Mouse (Mus musculus) fibroblast of lung, adult 2 months (primary cell): ENCODE results near the gene Ybx1.

Experiments
- DNase-seq: peaks from one replicate; pipeline ENCODE4 v3.0.0-alpha.2; 2011; ENCODE audit warnings: low read depth

Gene Ybx1

DNA sequence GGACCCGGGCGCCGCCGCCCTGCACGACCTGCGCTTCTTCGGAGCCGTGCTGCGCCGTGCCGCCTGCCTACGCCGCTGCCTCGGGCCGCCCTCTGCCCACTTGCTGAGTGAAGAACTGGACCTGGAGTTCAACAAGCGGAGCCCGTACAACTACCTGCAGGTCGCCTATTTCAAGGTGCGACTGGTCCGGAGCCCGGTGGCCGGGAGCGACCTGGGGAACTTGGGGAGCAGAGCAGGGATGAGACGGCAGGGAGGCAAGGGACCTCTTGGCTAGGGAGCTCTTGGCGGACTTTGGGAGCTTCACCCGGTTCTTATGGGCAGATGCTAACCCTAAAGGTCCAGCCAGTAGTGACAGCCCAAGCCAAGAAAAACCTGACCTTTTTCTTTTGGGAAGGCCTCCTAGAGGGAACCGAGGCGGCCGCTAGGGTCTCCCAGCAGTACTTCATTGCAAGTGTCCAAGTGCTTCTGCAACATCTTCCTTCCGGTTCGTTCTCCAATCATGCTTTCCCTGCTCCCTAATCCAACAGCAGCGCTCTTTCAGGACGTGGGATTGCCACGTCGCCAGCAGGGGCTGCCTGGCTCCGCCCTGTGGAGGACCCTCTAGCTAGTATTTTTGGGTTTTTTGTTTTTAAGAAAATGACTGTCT is 61.0 kb downstream of the Ybx1 start:
- no peak for DNase-seq

DNA sequence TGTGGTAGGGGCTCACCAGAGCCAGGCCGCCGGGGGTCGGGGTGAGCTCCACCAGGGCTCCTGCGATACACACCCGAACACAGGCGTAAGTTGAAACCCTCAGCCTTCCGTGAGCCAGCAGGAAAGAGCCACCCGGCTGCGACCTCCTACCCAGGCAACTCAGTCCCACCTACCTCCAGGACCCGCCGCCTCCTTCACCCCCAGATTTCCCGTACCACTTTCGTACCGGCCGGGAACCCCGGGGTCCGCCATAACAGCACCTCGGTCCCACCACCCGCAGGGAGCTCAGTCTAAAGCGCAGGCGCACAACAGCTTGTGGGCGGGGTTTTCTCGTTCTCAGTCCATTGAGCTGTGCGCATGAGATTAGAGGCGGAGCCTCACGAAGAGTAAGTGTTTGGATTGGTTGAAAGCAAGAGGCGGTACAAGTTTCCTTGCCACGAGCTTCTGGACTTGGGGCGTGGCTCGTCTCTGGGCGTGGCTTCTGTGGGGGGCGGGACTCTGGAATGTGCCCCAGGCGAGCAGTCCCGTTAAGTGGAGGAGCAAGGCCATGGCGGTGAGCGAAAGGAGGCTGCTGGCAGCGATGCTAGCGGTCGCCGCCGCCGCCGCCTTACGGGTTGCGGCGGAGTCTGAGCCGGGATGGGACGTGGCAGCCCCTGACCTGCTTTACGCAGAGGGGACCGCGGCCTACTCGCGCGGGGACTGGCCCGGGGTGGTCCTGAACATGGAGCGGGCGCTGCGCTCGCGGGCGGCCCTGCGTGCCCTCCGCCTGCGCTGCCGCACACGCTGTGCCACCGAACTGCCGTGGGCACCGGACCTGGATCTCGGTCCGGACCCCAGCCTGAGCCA is 61.8 kb downstream of the Ybx1 start, which contains the start of the genes AU022252 and P3h1:
TSS of gene AU022252 (minus strand) at position 303 of the 846 bp plus-strand sequence.
TSS of gene P3h1 (plus strand) at position 506 of the 846 bp plus-strand sequence.
- peak; percentile 91 for DNase-seq
